Mouse (Mus musculus): Measurements from ENCODE around the gene Gtpbp2. TPM values are rescaled to one million over a fixed set of nuclear protein-coding genes. Genes with fewer than 3 reads are reported as not detected.

The Gtpbp2 gene
- polyA plus RNA-seq, 1 experiment: 14.4 TPM

- H3ac ChIP-seq (ENCODE audit: control insufficient read depth, insufficient read length, low read depth): no peak overlapping the region
- no peak overlapping the region for H3K4me3 ChIP-seq (ENCODE audit: insufficient read depth, poor library complexity, severe bottlenecking)
- TF ChIP-seq FOSL1 (IDR thresholded peaks at IDR 0.05; ENCODE audit: insufficient read depth, low read length, poor library complexity, severe bottlenecking) (no peak), MYOD1 (IDR thresholded peaks at IDR 0.05; ENCODE audit: control insufficient read depth, insufficient read length, low read depth) (no peak), MYOG (IDR thresholded peaks at IDR 0.05; ENCODE audit: control insufficient read depth, extremely low read depth, insufficient read length) (no peak), MAX (IDR thresholded peaks at IDR 0.05) (no peak), CEBPB (IDR thresholded peaks at IDR 0.05; ENCODE audit: low read depth) (no peak), USF1 (IDR thresholded peaks at IDR 0.05; ENCODE audit: low read depth) (no peak)
- H3K79me2 ChIP-seq (ENCODE audit: control insufficient read depth, insufficient read depth): no peaks in the 10 kb centered on the region
- H3K27me3 ChIP-seq (ENCODE audit: control insufficient read depth, insufficient read depth, insufficient read length): no peaks in the 10 kb centered on the region
- peaks cover 52% of the 10 kb centered on the region for H3K36me3 ChIP-seq (ENCODE audit: control insufficient read depth, insufficient read depth)
- H3K79me3 ChIP-seq (ENCODE audit: low read depth): no peaks in the 10 kb centered on the region
Measured at GRCm38 (mm10) chr17:46127814-46128493, 32.9 kb upstream of the Gtpbp2 start.

GRCm38 (mm10) chr17:46129741-46130498, 30.9 kb upstream of the Gtpbp2 start:
- no peak overlapping the region for H3K4me3 ChIP-seq (ENCODE audit: insufficient read depth, poor library complexity, severe bottlenecking)
- TF ChIP-seq MAX (IDR thresholded peaks at IDR 0.05): no peak
- no peak for TF ChIP-seq MYOD1 (IDR thresholded peaks at IDR 0.05; ENCODE audit: control insufficient read depth, insufficient read length, low read depth)
- no peak for TF ChIP-seq FOSL1 (IDR thresholded peaks at IDR 0.05; ENCODE audit: insufficient read depth, low read length, poor library complexity, severe bottlenecking)
- no peak for TF ChIP-seq CEBPB (IDR thresholded peaks at IDR 0.05; ENCODE audit: low read depth)
- no peak for TF ChIP-seq CTCF (IDR thresholded peaks at IDR 0.05; ENCODE audit: control insufficient read depth, insufficient read depth, insufficient read length)
- TF ChIP-seq USF1 (IDR thresholded peaks at IDR 0.05; ENCODE audit: low read depth): no peak
- TF ChIP-seq MYOG (IDR thresholded peaks at IDR 0.05; ENCODE audit: control insufficient read depth, extremely low read depth, insufficient read length): no peak
- peaks cover 36% of the 10 kb centered on the region for H3K36me3 ChIP-seq (ENCODE audit: control insufficient read depth, insufficient read depth)
- H3ac ChIP-seq (ENCODE audit: control insufficient read depth, insufficient read length, low read depth): no peak overlapping the region
- H3K27me3 ChIP-seq (ENCODE audit: control insufficient read depth, insufficient read depth, insufficient read length): no peaks in the 10 kb centered on the region
- H3K79me3 ChIP-seq (ENCODE audit: low read depth): no peaks in the 10 kb centered on the region
- H3K79me2 ChIP-seq (ENCODE audit: control insufficient read depth, insufficient read depth): no peaks in the 10 kb centered on the region

GRCm38 (mm10) chr17:46132058-46132718, 28.6 kb upstream of the Gtpbp2 start:
- no peak overlapping the region for H3K4me3 ChIP-seq (ENCODE audit: insufficient read depth, poor library complexity, severe bottlenecking)
- H3K27me3 ChIP-seq (ENCODE audit: control insufficient read depth, insufficient read depth, insufficient read length): no peaks in the 10 kb centered on the region
- TF ChIP-seq CTCF (IDR thresholded peaks at IDR 0.05; ENCODE audit: control insufficient read depth, insufficient read depth, insufficient read length) (peak; percentile 82), CEBPB (IDR thresholded peaks at IDR 0.05; ENCODE audit: low read depth) (no peak)
- no peaks in the 10 kb centered on the region for H3K79me3 ChIP-seq (ENCODE audit: low read depth)
- H3K79me2 ChIP-seq (ENCODE audit: control insufficient read depth, insufficient read depth): no peaks in the 10 kb centered on the region
- peaks cover 16% of the 10 kb centered on the region for H3K36me3 ChIP-seq (ENCODE audit: control insufficient read depth, insufficient read depth)
- H3ac ChIP-seq (ENCODE audit: control insufficient read depth, insufficient read length, low read depth): no peak overlapping the region

- no peak overlapping the region for H3K4me3 ChIP-seq (ENCODE audit: insufficient read depth, poor library complexity, severe bottlenecking)
- no peak overlapping the region for H3ac ChIP-seq (ENCODE audit: control insufficient read depth, insufficient read length, low read depth)
- no peaks in the 10 kb centered on the region for H3K27me3 ChIP-seq (ENCODE audit: control insufficient read depth, insufficient read depth, insufficient read length)
- no peaks in the 10 kb centered on the region for H3K79me2 ChIP-seq (ENCODE audit: control insufficient read depth, insufficient read depth)
- H3K36me3 ChIP-seq (ENCODE audit: control insufficient read depth, insufficient read depth): peaks cover 12% of the 10 kb centered on the region
- no peaks in the 10 kb centered on the region for H3K79me3 ChIP-seq (ENCODE audit: low read depth)
- TF ChIP-seq MYOG (IDR thresholded peaks at IDR 0.05; ENCODE audit: control insufficient read depth, extremely low read depth, insufficient read length) (no peak), CEBPB (IDR thresholded peaks at IDR 0.05; ENCODE audit: low read depth) (no peak), USF1 (IDR thresholded peaks at IDR 0.05; ENCODE audit: low read depth) (no peak), MAX (IDR thresholded peaks at IDR 0.05) (no peak), MYOD1 (IDR thresholded peaks at IDR 0.05; ENCODE audit: control insufficient read depth, insufficient read length, low read depth) (no peak), CTCF (IDR thresholded peaks at IDR 0.05; ENCODE audit: control insufficient read depth, insufficient read depth, insufficient read length) (no peak), FOSL1 (IDR thresholded peaks at IDR 0.05; ENCODE audit: insufficient read depth, low read length, poor library complexity, severe bottlenecking) (no peak)
Measured at GRCm38 (mm10) chr17:46132862-46133261, 28.0 kb upstream of the Gtpbp2 start.

- TF ChIP-seq USF1 (IDR thresholded peaks at IDR 0.05; ENCODE audit: low read depth): no peak
- no peak for TF ChIP-seq MYOG (IDR thresholded peaks at IDR 0.05; ENCODE audit: control insufficient read depth, extremely low read depth, insufficient read length)
- TF ChIP-seq CTCF (IDR thresholded peaks at IDR 0.05; ENCODE audit: control insufficient read depth, insufficient read depth, insufficient read length): no peak
- no peak for TF ChIP-seq MAX (IDR thresholded peaks at IDR 0.05)
- Histone ChIP-seq H3ac (ENCODE audit: control insufficient read depth, insufficient read length, low read depth) (no peak overlapping the region), H3K27me3 (ENCODE audit: control insufficient read depth, insufficient read depth, insufficient read length) (no peaks in the 10 kb centered on the region), H3K36me3 (ENCODE audit: control insufficient read depth, insufficient read depth) (no peaks in the 10 kb centered on the region), H3K4me3 (ENCODE audit: insufficient read depth, poor library complexity, severe bottlenecking) (no peak overlapping the region), H3K79me2 (ENCODE audit: control insufficient read depth, insufficient read depth) (no peaks in the 10 kb centered on the region), H3K79me3 (ENCODE audit: low read depth) (no peaks in the 10 kb centered on the region)
Measured at GRCm38 (mm10) chr17:46138563-46139236, 22.1 kb upstream of the Gtpbp2 start.

Measured in C2C12 (cell line).